Mouse (Mus musculus) heart, embryonic 14.5 days (tissue): ENCODE measurements around the gene Lrfn1. TPM values are rescaled to one million over a fixed set of nuclear protein-coding genes. Genes with fewer than 3 reads are reported as not detected.

Source experiments
- ATAC-seq: fragments of 200-750 bp; cut with Nextera tagmentation; 2 replicates; pipeline ENCODE4 v1.8.0; 2017; ENCODE audit warnings: low read depth, moderate TSS enrichment; ENCODE audit not compliant: insufficient number of reproducible peaks, insufficient read depth, low FRiP score
- H3K27ac ChIP-seq, 2 experiments: fragments of 200-500 bp in 1 of 2; fragments of 300-500 bp in 1 of 2; sonication (generic) in 1 of 2; replicated peaks in 1 of 2; 2 replicates each; pipeline ENCODE4 v1.5.1; 2012 to 2014; ENCODE audit warnings: low read depth in 2 of 2, low read length in 2 of 2, control low read depth in 1 of 2, mild to moderate bottlenecking in 1 of 2, mixed read lengths in 1 of 2; ENCODE audit not compliant: control insufficient read depth in 1 of 2, insufficient read depth in 1 of 2
- H3K27me3 ChIP-seq: fragments of 300-500 bp; sonication (generic); 2 replicates; pipeline ENCODE4 v1.6.1; 2014; ENCODE audit warnings: mild to moderate bottlenecking, low read length, control low read depth; ENCODE audit not compliant: control insufficient read depth, insufficient read depth
- H3K36me3 ChIP-seq: fragments of 300-500 bp; sonication (generic); 2 replicates; pipeline ENCODE4 v1.6.1; 2014; ENCODE audit warnings: mild to moderate bottlenecking, control low read depth, low read length, mixed read lengths; ENCODE audit not compliant: control insufficient read depth, insufficient read depth
- H3K4me1 ChIP-seq, 2 experiments: fragments of 200-500 bp in 1 of 2; fragments of 300-500 bp in 1 of 2; sonication (generic) in 1 of 2; 2 replicates each; pipeline ENCODE4 v1.6.1; 2012 to 2014; ENCODE audit warnings: low read length in 2 of 2, control low read depth in 1 of 2, mixed read lengths in 1 of 2; ENCODE audit not compliant: control insufficient read depth in 2 of 2, insufficient read depth in 2 of 2
- H3K4me2 ChIP-seq: fragments of 300-500 bp; sonication (generic); 2 replicates; pipeline ENCODE4 v1.6.1; 2014; ENCODE audit warnings: mild to moderate bottlenecking, low read length
- H3K4me3 ChIP-seq, 2 experiments: fragments of 200-500 bp in 1 of 2; fragments of 300-500 bp in 1 of 2; sonication (generic) in 1 of 2; 2 replicates each; pipeline ENCODE4 v1.5.1; 2012 to 2014; ENCODE audit warnings: low read length in 2 of 2, mild to moderate bottlenecking in 2 of 2, control low read depth in 1 of 2, low read depth in 1 of 2, moderate library complexity in 1 of 2; ENCODE audit not compliant: control insufficient read depth in 1 of 2, insufficient read depth in 1 of 2
- H3K9ac ChIP-seq: fragments of 300-500 bp; sonication (generic); 2 replicates; pipeline ENCODE4 v1.6.1; 2014; ENCODE audit warnings: mild to moderate bottlenecking, low read length
- H3K9me3 ChIP-seq: fragments of 300-500 bp; sonication (generic); 2 replicates; pipeline ENCODE4 v1.6.1; 2016; ENCODE audit warnings: low read length, control low read depth; ENCODE audit not compliant: control insufficient read depth
- WGBS: fragments of 180-500 bp; shearing (Covaris S2); extraction: QIAGEN DNeasy Blood & Tissue Kit; methylation state at CpG from one replicate; pipeline ENCODE4 v1.1.7; 2014; 5-methylcytosine and 5-hydroxymethylcytosine counted together
- polyA plus RNA-seq: library from polyadenylated mRNA; unstranded; fragments of >200 nt; fragmentation: Nextera tagmentation; extraction: Ambion mirVana; gene quantifications from 2 replicates; pipeline ENCODE4 v1.2.1, GENCODE M21; 2014

The Lrfn1 gene
- polyA plus RNA-seq, 1 experiment from 2014 or later: 2.1 TPM

DNA sequence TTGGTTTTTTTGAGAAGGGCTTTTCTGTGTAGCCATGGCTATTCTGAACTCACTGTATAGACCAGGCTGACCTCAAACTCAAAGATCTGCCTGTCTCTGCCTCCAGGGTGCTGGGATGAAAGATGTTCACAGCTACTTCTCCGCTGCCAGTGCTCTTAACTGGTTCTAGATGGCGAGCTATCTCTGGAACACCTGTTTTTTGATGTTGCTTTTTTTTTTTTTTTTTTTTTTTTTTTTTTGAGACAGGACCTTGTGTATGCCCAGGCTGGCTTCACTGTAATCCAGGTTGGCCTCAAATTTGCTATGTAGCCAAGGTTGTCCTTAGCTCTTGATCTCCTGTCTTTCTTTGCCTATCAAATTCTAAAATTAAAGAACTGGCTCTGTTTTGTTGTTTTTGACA, 13.0 kb upstream of the Lrfn1 start:
- no peak overlapping the region for H3K4me3 ChIP-seq
- no peaks in the 10 kb centered on the region for H3K9me3 ChIP-seq
- ATAC-seq: no peak
- no peak overlapping the region for H3K27ac ChIP-seq
- WGBS: 78% methylated on average over 2 of the region's 2 CpGs
- H3K9ac ChIP-seq: no peak overlapping the region
- no peaks in the 10 kb centered on the region for H3K36me3 ChIP-seq
- no peaks in the 10 kb centered on the region for H3K27me3 ChIP-seq
- H3K4me2 ChIP-seq: no peak overlapping the region
- H3K4me1 ChIP-seq: peaks cover 2 to 18% of the 10 kb centered on the region in 2 experiments; a peak in 2 of 4 replicates

DNA sequence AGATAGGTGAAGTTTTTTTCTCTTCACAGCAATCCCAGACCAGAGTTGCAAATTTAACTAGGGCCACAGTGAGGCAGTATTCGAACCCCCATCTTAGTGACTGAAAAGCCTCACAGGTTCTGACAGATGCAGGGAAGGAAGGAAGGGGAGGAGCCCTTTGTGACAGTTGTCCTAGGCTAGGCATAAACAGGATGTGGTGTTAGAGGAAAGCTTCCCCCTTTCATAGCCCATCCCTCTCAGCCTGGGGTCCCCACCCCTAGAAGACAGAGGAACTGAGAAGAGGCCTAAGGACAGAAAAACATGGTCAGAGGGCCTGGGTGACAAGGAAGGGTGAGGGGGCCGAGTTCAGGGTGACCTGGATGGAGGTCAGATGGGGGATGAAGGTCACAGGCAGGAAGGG, 11.0 kb upstream of the Lrfn1 start:
- no peak for ATAC-seq
- no peak overlapping the region for H3K9ac ChIP-seq
- H3K27ac ChIP-seq: peak overlapping the region in 1 of 2 experiments; percentile 44; a peak in 1 of 4 replicates

GRCm38 (mm10) chr7:28441776-28442485, 9.8 kb upstream of the Lrfn1 start:
- WGBS: 81% methylated on average over 13 of the region's 14 CpGs
- ATAC-seq: no peak
- Histone ChIP-seq H3K36me3 (no peaks in the 10 kb centered on the region), H3K4me2 (no peak overlapping the region), H3K27me3 (peaks cover 3% of the 10 kb centered on the region; the same call in 1 of the 2 replicates), H3K9ac (no peak overlapping the region), H3K4me3 (no peak overlapping the region), H3K4me1 (0 out of 4 replicates have a peak, but pooled peaks cover 0 to 2% of the 10 kb centered on the region in 2 experiments), H3K9me3 (no peaks in the 10 kb centered on the region), H3K27ac (peak overlapping the region; percentile 30 to 39; a peak in 2 of 4 replicates)

More for the DNA sequence above, 11.0 kb upstream of the Lrfn1 start:
- no peaks in the 10 kb centered on the region for H3K9me3 ChIP-seq
- H3K4me3 ChIP-seq: no peak overlapping the region
- 0 out of 4 replicates have a peak, but pooled peaks cover 0 to 2% of the 10 kb centered on the region in 2 experiments for H3K4me1 ChIP-seq
- no peak overlapping the region for H3K4me2 ChIP-seq
- no peaks in the 10 kb centered on the region for H3K36me3 ChIP-seq
- peaks cover 3% of the 10 kb centered on the region; the same call in 1 of the 2 replicates for H3K27me3 ChIP-seq
- whole genome bisulfite sequencing: 45% methylated on average over 2 of the region's 2 CpGs

GRCm38 (mm10) chr7:28442688-28443087, 9.1 kb upstream of the Lrfn1 start:
- H3K4me2 ChIP-seq: no peak overlapping the region
- no peak overlapping the region for H3K4me3 ChIP-seq
- H3K27ac ChIP-seq: no peak overlapping the region
- peaks cover 3% of the 10 kb centered on the region; the same call in 1 of the 2 replicates for H3K27me3 ChIP-seq
- H3K9ac ChIP-seq: no peak overlapping the region
- peaks cover 0 to 6% of the 10 kb centered on the region in 2 experiments; a peak in 2 of 4 replicates for H3K4me1 ChIP-seq
- ATAC-seq: peak; percentile 26; the same call in 1 of the 2 replicates
- WGBS: 38% methylated on average over 4 of the region's 4 CpGs
- no peaks in the 10 kb centered on the region for H3K9me3 ChIP-seq
- no peaks in the 10 kb centered on the region for H3K36me3 ChIP-seq

DNA sequence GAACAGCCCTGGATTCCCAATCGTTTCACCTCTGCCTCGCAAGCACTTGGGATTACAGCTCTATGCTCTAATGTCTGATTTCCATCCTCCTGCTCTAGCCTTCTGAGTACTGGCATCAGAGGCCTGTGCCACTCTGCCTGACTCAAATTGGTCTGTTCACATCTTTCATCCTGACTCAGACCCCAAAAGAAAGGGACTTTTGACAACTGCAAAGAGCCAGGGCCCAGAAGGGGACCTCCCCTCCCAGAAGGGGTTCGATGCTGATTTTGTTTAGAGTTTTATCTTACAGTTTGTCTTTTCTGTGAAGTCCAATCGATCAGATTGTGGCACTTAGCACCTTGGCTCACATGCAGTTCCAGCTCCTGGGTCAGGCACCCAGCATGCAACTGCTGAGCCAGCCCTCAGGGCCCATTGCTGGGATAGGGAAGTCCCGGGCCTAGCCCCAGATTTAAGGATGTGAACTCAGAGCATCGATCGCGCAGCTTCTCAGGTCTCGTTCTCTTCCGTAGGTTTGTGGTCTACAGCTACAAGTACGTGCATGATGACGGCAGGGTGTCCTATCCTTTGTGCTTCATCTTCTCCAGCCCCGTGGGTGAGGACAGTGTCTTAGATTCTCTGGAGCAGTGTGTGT, 7.3 kb upstream of the Lrfn1 start:
- ATAC-seq: no peak
- Histone ChIP-seq H3K27me3 (peaks cover 3% of the 10 kb centered on the region; the same call in 1 of the 2 replicates), H3K4me1 (peaks cover 0 to 6% of the 10 kb centered on the region in 2 experiments; a peak in 2 of 4 replicates), H3K4me2 (no peak overlapping the region), H3K36me3 (no peaks in the 10 kb centered on the region), H3K9me3 (no peaks in the 10 kb centered on the region), H3K4me3 (no peak overlapping the region), H3K27ac (no peak overlapping the region), H3K9ac (no peak overlapping the region)
- 77% methylated on average over 13 of the region's 13 CpGs for WGBS

DNA sequence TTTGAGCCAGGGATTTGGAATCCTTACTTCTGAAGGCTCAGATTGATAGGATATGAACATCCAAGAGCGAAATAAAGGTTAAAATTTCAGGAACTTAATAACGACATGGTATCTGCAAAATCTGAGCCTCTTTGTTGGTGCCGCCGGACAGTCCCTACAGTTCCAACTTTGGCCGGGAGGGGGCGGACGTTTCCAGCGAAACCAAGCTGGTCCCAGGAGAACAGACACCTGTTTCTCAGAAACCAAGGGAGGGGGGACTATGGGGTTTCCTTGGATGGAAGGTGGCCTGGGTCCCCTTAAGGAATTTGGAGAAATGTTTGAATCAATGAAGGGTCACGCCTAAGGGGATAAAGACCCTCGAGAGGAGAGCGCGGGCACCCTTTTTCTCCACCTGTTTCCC, 5.3 kb upstream of the Lrfn1 start:
- H3K36me3 ChIP-seq: no peaks in the 10 kb centered on the region
- no peaks in the 10 kb centered on the region for H3K9me3 ChIP-seq
- H3K4me2 ChIP-seq: no peak overlapping the region
- WGBS: 9% methylated on average over 12 of the region's 12 CpGs
- H3K9ac ChIP-seq: no peak overlapping the region
- H3K4me3 ChIP-seq: no peak overlapping the region
- no peak overlapping the region for H3K27ac ChIP-seq
- peaks cover 3% of the 10 kb centered on the region; the same call in 1 of the 2 replicates for H3K27me3 ChIP-seq
- no peak for ATAC-seq
- H3K4me1 ChIP-seq: peaks cover 0 to 6% of the 10 kb centered on the region in 2 experiments; a peak in 2 of 4 replicates

- Histone ChIP-seq H3K9me3 (no peaks in the 10 kb centered on the region), H3K27me3 (peaks cover 3% of the 10 kb centered on the region; the same call in 1 of the 2 replicates), H3K4me2 (no peak overlapping the region), H3K27ac (no peak overlapping the region), H3K36me3 (no peaks in the 10 kb centered on the region), H3K4me1 (peaks cover 0 to 6% of the 10 kb centered on the region in 2 experiments; a peak in 2 of 4 replicates), H3K9ac (no peak overlapping the region), H3K4me3 (no peak overlapping the region)
- WGBS: 22% methylated on average over 12 of the region's 12 CpGs
- ATAC-seq: no peak
Observed at GRCm38 (mm10) chr7:28447101-28447830, 4.5 kb upstream of the Lrfn1 start.
